Mouse (Mus musculus) G1E (cell line): ENCODE results near the gene Wdr81. TPM values are rescaled to one million over a fixed set of nuclear protein-coding genes. Genes with fewer than 3 reads are reported as not detected.
A peak's percentile ranks its signal among the peaks of the same experiment; 100 is the strongest.

Source experiments
- ATAC-seq: 2 replicates; pipeline ENCODE4 v1.8.0; 2016; ENCODE audit warnings: mild to moderate bottlenecking; ENCODE audit not compliant: insufficient number of reproducible peaks, poor library complexity, low FRiP score, severe bottlenecking; ENCODE audit errors: extremely low read depth
- DNase-seq: peaks from one replicate; pipeline ENCODE4 v3.0.0; 2012; ENCODE audit warnings: low spot score
- H3K27me3 ChIP-seq: 2 replicates; pipeline ENCODE4 v1.6.1; 2012; ENCODE audit warnings: mild to moderate bottlenecking, low read length, inconsistent platforms; ENCODE audit not compliant: insufficient read depth
- H3K36me3 ChIP-seq: replicated peaks from 2 replicates; pipeline ENCODE3; 2012; ENCODE audit warnings: mild to moderate bottlenecking, inconsistent platforms
- H3K4me1 ChIP-seq: 2 replicates; pipeline ENCODE4 v1.6.1; 2012; ENCODE audit warnings: low read depth, low read length, inconsistent platforms, mixed read lengths; ENCODE audit not compliant: insufficient read depth
- H3K4me3 ChIP-seq: 2 replicates; pipeline ENCODE4 v1.5.1; 2012; ENCODE audit warnings: low read depth, mild to moderate bottlenecking, inconsistent platforms, low read length, moderate library complexity, mixed read lengths
- H3K9me3 ChIP-seq: replicated peaks from 2 replicates; pipeline ENCODE4 v1.6.1; 2012; ENCODE audit warnings: inconsistent platforms
- CTCF ChIP-seq: IDR thresholded peaks from 2 replicates; pipeline ENCODE4 v1.5.1; 2012; ENCODE audit warnings: low read depth, low read length, inconsistent platforms, mixed read lengths
- GATA1 ChIP-seq: IDR thresholded peaks from 2 replicates; pipeline ENCODE4 v1.6.1; 2012; ENCODE audit warnings: borderline replicate concordance, low read length, inconsistent platforms, mixed read lengths
- GATA2 ChIP-seq: IDR thresholded peaks from 2 replicates; pipeline ENCODE4 v1.6.1; 2012; ENCODE audit warnings: low read depth, low read length, inconsistent platforms, borderline replicate concordance
- POLR2AphosphoS5 ChIP-seq: IDR thresholded peaks from 2 replicates; pipeline ENCODE4 v1.6.1; 2012; ENCODE audit warnings: low read depth, low read length, inconsistent platforms; ENCODE audit not compliant: insufficient replicate concordance
- TAL1 ChIP-seq: conservative IDR thresholded peaks from 2 replicates; pipeline ENCODE4 v1.6.1; 2012; ENCODE audit warnings: low read depth, low read length, inconsistent platforms, mixed read lengths
- polyA plus RNA-seq: library from polyadenylated mRNA; stranded (reverse); fragments of >175 nt; gene quantifications from 2 replicates; pipeline ENCODE4 v1.2.3, GENCODE M21; 2012
- total RNA-seq, 2 experiments: library from RNA; stranded (forward) in 1 of 2; stranded (reverse) in 1 of 2; fragments of 200-1000 nt in 1 of 2; fragments of >200 nt in 1 of 2; fragmentation: Nextera tagmentation in 1 of 2; gene quantifications; 2 replicates each; pipeline ENCODE4 v1.2.3; 2014 to 2017

Wdr81 gene
- total and polyA plus RNA-seq, 3 experiments: 12.3 to 20.5 (median 15.0) TPM

- H3K27me3 ChIP-seq: no peaks in the 10 kb centered on the region
- H3K36me3 ChIP-seq: peaks cover 24% of the 10 kb centered on the region
- H3K9me3 ChIP-seq: peaks cover 2% of the 10 kb centered on the region; the same call in 1 of the 2 replicates
- no peak for ATAC-seq
- peak overlapping the region; percentile 80 for H3K4me3 ChIP-seq
- peaks cover 74% of the 10 kb centered on the region for H3K4me1 ChIP-seq
- no peak for TF ChIP-seq POLR2AphosphoS5
- no peak for TF ChIP-seq GATA1
- no peak for TF ChIP-seq GATA2
- TF ChIP-seq CTCF: no peak
- no peak for TF ChIP-seq TAL1
- DNase-seq: no peak
Measured at GRCm38 (mm10) chr11:75461743-75462252, 7.3 kb upstream of the Wdr81 start.

- Histone ChIP-seq H3K36me3 (peaks cover 22% of the 10 kb centered on the region), H3K9me3 (no peaks in the 10 kb centered on the region), H3K4me3 (peak within 1 kb of the TSS; percentile 80), H3K4me1 (peaks cover 80% of the 10 kb centered on the region), H3K27me3 (no peaks in the 10 kb centered on the region)
- DNase-seq (peak; percentile 94), ATAC-seq (peak; percentile 85)
- TF ChIP-seq CTCF (no peak), GATA1 (no peak), TAL1 (no peak), POLR2AphosphoS5 (no peak), GATA2 (no peak)
Measured at GRCm38 (mm10) chr11:75460844-75461742, 6.6 kb upstream of the Wdr81 start, which contains the start of gene Tlcd2. Gene Tlcd2 (plus strand): TSS chr11:75461715.

- no peak for TF ChIP-seq GATA1
- TF ChIP-seq GATA2: no peak
- no peak for TF ChIP-seq POLR2AphosphoS5
- no peak for TF ChIP-seq TAL1
- no peak for TF ChIP-seq CTCF
- Histone ChIP-seq H3K9me3 (no peaks in the 10 kb centered on the region), H3K36me3 (peaks cover 15% of the 10 kb centered on the region), H3K27me3 (no peaks in the 10 kb centered on the region), H3K4me3 (peak overlapping the region; percentile 80), H3K4me1 (peaks cover 85% of the 10 kb centered on the region)
- peak; percentile 84 for DNase-seq
- ATAC-seq: peak; percentile 35; the same call in 1 of the 2 replicates
Measured at GRCm38 (mm10) chr11:75460103-75460843, 5.8 kb upstream of the Wdr81 start.

- Histone ChIP-seq H3K4me3 (peak overlapping the region; percentile 80; the same call in 1 of the 2 replicates), H3K27me3 (no peaks in the 10 kb centered on the region), H3K4me1 (peaks cover 85% of the 10 kb centered on the region), H3K9me3 (no peaks in the 10 kb centered on the region), H3K36me3 (peaks cover 10% of the 10 kb centered on the region)
- ATAC-seq (no peak), DNase-seq (no peak)
- no peak for TF ChIP-seq GATA2
- TF ChIP-seq TAL1: no peak
- TF ChIP-seq GATA1: no peak
- no peak for TF ChIP-seq POLR2AphosphoS5
- TF ChIP-seq CTCF: no peak
Measured at GRCm38 (mm10) chr11:75459751-75460102, 5.2 kb upstream of the Wdr81 start.

DNA sequence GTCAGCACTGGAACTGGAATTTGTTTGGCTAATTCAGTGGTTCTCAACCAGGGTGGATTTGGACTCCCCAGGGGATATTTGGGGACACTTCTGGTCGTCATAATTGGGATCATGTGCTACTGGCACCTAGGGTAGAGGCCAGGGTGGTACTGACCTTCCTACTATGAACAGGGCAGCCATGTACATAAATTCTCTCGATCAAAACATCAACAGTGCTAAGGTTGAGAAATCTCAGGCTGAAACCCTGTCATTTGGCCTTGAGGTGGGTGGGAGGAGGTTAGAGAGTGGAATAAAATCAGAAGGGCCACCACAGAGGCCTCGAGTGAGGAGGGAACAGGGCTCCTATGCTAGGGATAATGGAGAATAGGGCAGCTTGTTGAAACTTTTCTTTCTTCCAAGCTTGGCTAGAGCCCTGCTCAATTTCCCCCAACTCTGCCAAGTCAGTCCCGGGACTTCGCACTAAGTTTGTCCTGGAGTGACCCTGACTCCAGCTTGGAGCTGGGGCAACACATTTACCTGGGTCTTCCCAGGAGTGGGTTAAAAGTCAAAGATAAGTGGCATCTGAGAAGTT, 4.7 kb upstream of the Wdr81 start:
- no peak for TF ChIP-seq GATA2
- no peak for TF ChIP-seq POLR2AphosphoS5
- no peak for TF ChIP-seq GATA1
- TF ChIP-seq CTCF: no peak
- TF ChIP-seq TAL1: no peak
- H3K36me3 ChIP-seq: peaks cover 6% of the 10 kb centered on the region
- no peaks in the 10 kb centered on the region for H3K9me3 ChIP-seq
- H3K27me3 ChIP-seq: no peaks in the 10 kb centered on the region
- H3K4me3 ChIP-seq: peak overlapping the region; percentile 80; the same call in 1 of the 2 replicates
- H3K4me1 ChIP-seq: peaks cover 87% of the 10 kb centered on the region
- DNase-seq: no peak
- ATAC-seq: no peak
